Mouse (Mus musculus): ENCODE measurements around the gene Nol3. TPM values are rescaled to one million over a fixed set of nuclear protein-coding genes. Genes with fewer than 3 reads are reported as not detected.

The Nol3 gene
- polyA plus RNA-seq, 1 experiment = 0.94 TPM

- TF ChIP-seq EP300 (IDR thresholded peaks at IDR 0.05; ENCODE audit: insufficient read depth, low read depth, low read length) = no peak
- TF ChIP-seq CTCF (IDR thresholded peaks at IDR 0.05; ENCODE audit: low read depth, low read length) = no peak
- TF ChIP-seq POLR2A (IDR thresholded peaks at IDR 0.05; ENCODE audit: insufficient read depth, low read length) = no peak
- Histone ChIP-seq H3K4me3 (ENCODE audit: low read depth, low read length) (no peak overlapping the region), H3K9ac (ENCODE audit: low read depth, poor library complexity, severe bottlenecking) (no peak overlapping the region), H3K27ac (ENCODE audit: insufficient read depth, low read length) (no peak overlapping the region), H3K27me3 (ENCODE audit: control insufficient read depth, insufficient read depth, low read length, poor library complexity, severe bottlenecking) (peaks cover 13% of the 10 kb centered on the region), H3K4me1 (ENCODE audit: control insufficient read depth, insufficient read depth, low read length) (peaks cover 2% of the 10 kb centered on the region), H3K36me3 (ENCODE audit: control insufficient read depth, insufficient read depth, low read length, poor library complexity, severe bottlenecking) (no peaks in the 10 kb centered on the region), H3K9me3 (replicated peaks; ENCODE audit: control insufficient read depth, insufficient read depth, low read length, poor library complexity, severe bottlenecking) (no peaks in the 10 kb centered on the region)
Observed at GRCm38 (mm10) chr8:105275387-105275786, 553 bp upstream of the Nol3 start.

GRCm38 (mm10) chr8:105276292-105277120 is 566 bp downstream of the Nol3 start:
- Histone ChIP-seq H3K9me3 (replicated peaks; ENCODE audit: control insufficient read depth, insufficient read depth, low read length, poor library complexity, severe bottlenecking) (no peaks in the 10 kb centered on the region), H3K9ac (ENCODE audit: low read depth, poor library complexity, severe bottlenecking) (peak overlapping the region; percentile 9; the same call in 1 of the 2 replicates), H3K27ac (ENCODE audit: insufficient read depth, low read length) (no peak overlapping the region), H3K4me1 (ENCODE audit: control insufficient read depth, insufficient read depth, low read length) (no peaks in the 10 kb centered on the region), H3K36me3 (ENCODE audit: control insufficient read depth, insufficient read depth, low read length, poor library complexity, severe bottlenecking) (no peaks in the 10 kb centered on the region), H3K27me3 (ENCODE audit: control insufficient read depth, insufficient read depth, low read length, poor library complexity, severe bottlenecking) (peaks cover 7% of the 10 kb centered on the region), H3K4me3 (ENCODE audit: low read depth, low read length) (peak overlapping the region; percentile 31)
- TF ChIP-seq CTCF (IDR thresholded peaks at IDR 0.05; ENCODE audit: low read depth, low read length) = no peak
- 0 out of 2 replicates have a peak, but pooled peaks have one; percentile 7 for TF ChIP-seq EP300 (IDR thresholded peaks at IDR 0.05; ENCODE audit: insufficient read depth, low read depth, low read length)
- TF ChIP-seq POLR2A (IDR thresholded peaks at IDR 0.05; ENCODE audit: insufficient read depth, low read length) = no peak

- no peak overlapping the region for H3K9ac ChIP-seq (ENCODE audit: low read depth, poor library complexity, severe bottlenecking)
- no peak for TF ChIP-seq EP300 (IDR thresholded peaks at IDR 0.05; ENCODE audit: insufficient read depth, low read depth, low read length)
- peak; percentile 5 for TF ChIP-seq CTCF (IDR thresholded peaks at IDR 0.05; ENCODE audit: low read depth, low read length)
- peak overlapping the region; percentile 12 for H3K4me3 ChIP-seq (ENCODE audit: low read depth, low read length)
- peaks cover 4% of the 10 kb centered on the region for H3K27me3 ChIP-seq (ENCODE audit: control insufficient read depth, insufficient read depth, low read length, poor library complexity, severe bottlenecking)
- H3K36me3 ChIP-seq (ENCODE audit: control insufficient read depth, insufficient read depth, low read length, poor library complexity, severe bottlenecking) = no peaks in the 10 kb centered on the region
- H3K9me3 ChIP-seq (replicated peaks; ENCODE audit: control insufficient read depth, insufficient read depth, low read length, poor library complexity, severe bottlenecking) = no peaks in the 10 kb centered on the region
- H3K27ac ChIP-seq (ENCODE audit: insufficient read depth, low read length) = no peak overlapping the region
- no peaks in the 10 kb centered on the region for H3K4me1 ChIP-seq (ENCODE audit: control insufficient read depth, insufficient read depth, low read length)
Observed at GRCm38 (mm10) chr8:105278911-105279334, 3.0 kb downstream of the Nol3 start.

GRCm38 (mm10) chr8:105280567-105280966 is 4.6 kb downstream of the Nol3 start:
- Histone ChIP-seq H3K9ac (ENCODE audit: low read depth, poor library complexity, severe bottlenecking) (no peak overlapping the region), H3K36me3 (ENCODE audit: control insufficient read depth, insufficient read depth, low read length, poor library complexity, severe bottlenecking) (no peaks in the 10 kb centered on the region), H3K27me3 (ENCODE audit: control insufficient read depth, insufficient read depth, low read length, poor library complexity, severe bottlenecking) (peaks cover 4% of the 10 kb centered on the region), H3K27ac (ENCODE audit: insufficient read depth, low read length) (no peak overlapping the region), H3K4me3 (ENCODE audit: low read depth, low read length) (no peak overlapping the region), H3K4me1 (ENCODE audit: control insufficient read depth, insufficient read depth, low read length) (no peaks in the 10 kb centered on the region), H3K9me3 (replicated peaks; ENCODE audit: control insufficient read depth, insufficient read depth, low read length, poor library complexity, severe bottlenecking) (no peaks in the 10 kb centered on the region)
- no peak for TF ChIP-seq CTCF (IDR thresholded peaks at IDR 0.05; ENCODE audit: low read depth, low read length)
- no peak for TF ChIP-seq POLR2A (IDR thresholded peaks at IDR 0.05; ENCODE audit: insufficient read depth, low read length)
- no peak for TF ChIP-seq EP300 (IDR thresholded peaks at IDR 0.05; ENCODE audit: insufficient read depth, low read depth, low read length)

- TF ChIP-seq EP300 (IDR thresholded peaks at IDR 0.05; ENCODE audit: insufficient read depth, low read depth, low read length) (no peak), CTCF (IDR thresholded peaks at IDR 0.05; ENCODE audit: low read depth, low read length) (no peak), POLR2A (IDR thresholded peaks at IDR 0.05; ENCODE audit: insufficient read depth, low read length) (no peak)
- Histone ChIP-seq H3K27me3 (ENCODE audit: control insufficient read depth, insufficient read depth, low read length, poor library complexity, severe bottlenecking) (peaks cover 4% of the 10 kb centered on the region), H3K9me3 (replicated peaks; ENCODE audit: control insufficient read depth, insufficient read depth, low read length, poor library complexity, severe bottlenecking) (no peaks in the 10 kb centered on the region), H3K36me3 (ENCODE audit: control insufficient read depth, insufficient read depth, low read length, poor library complexity, severe bottlenecking) (no peaks in the 10 kb centered on the region), H3K4me1 (ENCODE audit: control insufficient read depth, insufficient read depth, low read length) (peaks cover 2% of the 10 kb centered on the region), H3K27ac (ENCODE audit: insufficient read depth, low read length) (no peak overlapping the region), H3K9ac (ENCODE audit: low read depth, poor library complexity, severe bottlenecking) (no peak overlapping the region), H3K4me3 (ENCODE audit: low read depth, low read length) (no peak overlapping the region)
Observed at GRCm38 (mm10) chr8:105281821-105282220, 5.9 kb downstream of the Nol3 start.

- H3K9ac ChIP-seq (ENCODE audit: low read depth, poor library complexity, severe bottlenecking) = no peak overlapping the region
- no peak overlapping the region for H3K4me3 ChIP-seq (ENCODE audit: low read depth, low read length)
- peaks cover 4% of the 10 kb centered on the region; the same call in 1 of the 2 replicates for H3K27me3 ChIP-seq (ENCODE audit: control insufficient read depth, insufficient read depth, low read length, poor library complexity, severe bottlenecking)
- no peak overlapping the region for H3K27ac ChIP-seq (ENCODE audit: insufficient read depth, low read length)
- no peaks in the 10 kb centered on the region for H3K36me3 ChIP-seq (ENCODE audit: control insufficient read depth, insufficient read depth, low read length, poor library complexity, severe bottlenecking)
- H3K9me3 ChIP-seq (replicated peaks; ENCODE audit: control insufficient read depth, insufficient read depth, low read length, poor library complexity, severe bottlenecking) = no peaks in the 10 kb centered on the region
- H3K4me1 ChIP-seq (ENCODE audit: control insufficient read depth, insufficient read depth, low read length) = peaks cover 2% of the 10 kb centered on the region
- TF ChIP-seq CTCF (IDR thresholded peaks at IDR 0.05; ENCODE audit: low read depth, low read length) = no peak
Observed at GRCm38 (mm10) chr8:105282239-105282638, 6.3 kb downstream of the Nol3 start.

Measured in ES-Bruce4 (cell line).